Mouse (Mus musculus) adrenal gland, postnatal 10 days (tissue): ENCODE measurements around the gene Pou3f1. TPM values are rescaled to one million over a fixed set of nuclear protein-coding genes. Genes with fewer than 3 reads are reported as not detected.
"Not testable (repeated sequence)": the region's sequence is repeated elsewhere in the genome, so short reads cannot be mapped to it uniquely, and the experiment has no call there.

Experiments
- DNase-seq: peaks from one replicate; pipeline ENCODE4 v3.0.0; 2021; ENCODE audit warnings: mixed read lengths
- total RNA-seq, 2 experiments: library from RNA; stranded (reverse); gene quantifications; 2 replicates each; pipeline ENCODE4 v1.2.3; 2021

Pou3f1 gene
- total RNA-seq, 2 experiments from 2014 or later = 0.24 to 0.27 TPM

DNA sequence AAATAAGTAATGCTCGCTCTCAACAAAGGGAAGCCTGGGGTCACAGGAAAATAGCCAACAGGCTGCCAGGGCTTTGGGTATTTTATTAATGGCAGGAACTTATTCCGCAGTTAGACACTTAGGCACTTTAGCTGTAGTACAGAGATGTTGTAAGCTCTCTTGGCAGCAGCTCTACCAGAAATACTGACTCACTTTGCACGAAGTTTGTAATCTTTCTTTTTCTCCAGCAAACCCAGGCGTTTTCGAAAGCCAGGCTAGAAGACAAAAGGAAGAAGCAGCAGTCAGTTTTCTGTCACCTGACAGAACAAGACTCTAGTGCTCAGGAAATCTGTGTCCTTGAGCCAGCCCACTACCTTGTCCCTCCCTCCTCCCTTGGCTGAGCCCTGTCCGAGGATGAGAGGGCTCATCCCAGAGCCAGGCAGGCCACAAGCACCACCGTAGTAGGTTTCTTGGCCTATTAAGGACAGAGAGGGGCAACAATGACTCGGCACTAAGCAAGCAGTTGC is 29.3 kb downstream of the Pou3f1 start:
- DNase-seq = peak; percentile 51

DNA sequence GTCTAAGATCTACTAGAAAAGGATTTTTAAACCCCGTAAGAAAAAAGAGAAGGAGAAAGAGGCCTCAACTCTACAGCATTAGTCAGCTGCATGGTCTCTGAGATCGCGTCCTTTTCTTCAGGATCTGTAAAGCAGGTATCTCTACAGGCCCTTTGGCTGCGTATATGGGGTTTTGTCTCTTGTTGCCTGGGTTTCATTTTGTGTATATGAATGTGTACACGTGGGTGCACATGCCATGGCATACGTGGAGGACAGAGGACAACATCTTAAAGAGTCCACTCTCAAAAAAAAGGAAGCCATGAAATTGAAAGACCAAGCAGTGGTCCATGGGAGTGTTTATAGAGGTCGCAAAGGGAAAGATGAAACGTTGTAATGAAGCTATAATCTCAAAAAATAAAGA is 34.8 kb downstream of the Pou3f1 start:
- DNase-seq = no peak

DNA sequence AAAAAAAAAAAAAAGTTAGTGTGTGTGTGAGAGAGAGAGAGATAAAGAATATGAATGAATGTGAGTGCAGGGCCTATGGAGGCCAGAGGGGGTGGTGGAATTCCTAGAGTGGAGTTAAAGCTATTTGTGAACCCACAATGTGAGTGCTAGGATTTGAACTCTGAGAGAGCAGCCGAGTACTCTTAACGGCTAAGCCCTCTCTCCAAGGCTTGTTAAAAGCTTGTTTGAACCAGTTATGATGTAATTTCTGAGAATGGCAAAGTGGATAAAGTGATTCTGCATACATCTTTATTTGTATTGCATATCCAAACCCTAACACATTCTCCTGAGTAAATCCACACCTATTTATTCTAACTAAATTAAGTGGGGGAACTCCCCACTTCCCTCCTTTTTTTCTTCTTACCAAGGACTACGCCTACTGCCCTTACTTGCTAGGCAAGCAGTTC is 35.8 kb downstream of the Pou3f1 start:
- no peak for DNase-seq

DNA sequence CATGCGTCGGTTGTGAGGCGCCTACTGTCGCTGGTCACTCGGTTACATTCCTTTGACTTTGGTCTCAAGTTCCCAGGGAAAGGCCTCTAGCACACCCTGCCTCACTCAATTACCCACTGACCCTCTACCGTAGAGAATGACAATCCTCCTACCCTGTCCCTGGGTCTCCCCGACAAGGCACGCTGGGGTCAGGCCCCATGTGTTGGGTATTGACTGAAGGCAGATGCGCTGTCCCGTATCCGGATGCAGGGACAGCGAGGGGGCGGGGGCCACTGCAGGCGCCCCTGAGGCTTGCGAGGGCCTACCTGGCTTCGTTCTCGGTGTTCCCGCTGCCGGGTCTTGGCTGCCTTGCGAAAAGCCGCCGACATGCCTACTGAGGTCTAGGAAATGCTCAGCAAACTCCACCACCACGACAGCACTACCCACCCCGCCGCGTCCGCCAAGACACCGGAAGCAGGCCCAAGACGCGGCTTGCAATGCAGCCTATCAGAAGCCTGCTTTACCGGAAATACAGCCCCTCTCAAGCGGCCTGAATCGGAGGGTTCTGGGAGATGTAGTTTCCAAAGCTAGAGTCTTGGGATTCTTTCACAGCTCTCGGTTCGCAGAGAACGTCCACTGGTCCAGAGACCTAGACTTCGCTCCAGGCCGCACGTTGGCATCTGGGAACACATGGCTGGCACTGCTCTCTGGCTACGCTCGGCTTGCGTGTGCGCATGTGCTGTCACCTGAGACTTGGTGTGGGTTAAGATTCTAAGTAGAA is 36.7 kb downstream of the Pou3f1 start, which contains the start of gene Utp11:
Utp11 (minus strand) TSS at position 466 of the 760 bp plus-strand sequence.
- peak; percentile 88 for DNase-seq

DNA sequence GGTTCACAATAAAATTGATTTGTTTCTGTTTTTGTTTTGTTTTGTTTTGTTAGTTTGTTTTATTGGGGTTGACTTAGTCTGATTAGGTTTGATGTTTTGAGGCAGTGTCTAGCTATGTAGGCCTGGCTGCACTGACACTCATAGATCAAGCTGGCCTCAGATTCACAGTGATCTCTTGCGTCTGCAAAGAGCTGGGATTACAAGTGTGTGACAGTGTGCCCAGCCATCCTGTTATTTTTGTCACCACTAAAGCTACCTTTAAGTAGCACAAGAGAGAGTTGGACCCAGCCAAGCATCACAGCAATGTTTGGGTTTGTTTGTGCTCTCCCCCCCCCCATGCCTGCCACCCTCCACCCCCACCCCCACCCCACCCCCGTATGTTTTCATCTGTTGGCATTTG is 38.0 kb downstream of the Pou3f1 start:
- no peak for DNase-seq

DNA sequence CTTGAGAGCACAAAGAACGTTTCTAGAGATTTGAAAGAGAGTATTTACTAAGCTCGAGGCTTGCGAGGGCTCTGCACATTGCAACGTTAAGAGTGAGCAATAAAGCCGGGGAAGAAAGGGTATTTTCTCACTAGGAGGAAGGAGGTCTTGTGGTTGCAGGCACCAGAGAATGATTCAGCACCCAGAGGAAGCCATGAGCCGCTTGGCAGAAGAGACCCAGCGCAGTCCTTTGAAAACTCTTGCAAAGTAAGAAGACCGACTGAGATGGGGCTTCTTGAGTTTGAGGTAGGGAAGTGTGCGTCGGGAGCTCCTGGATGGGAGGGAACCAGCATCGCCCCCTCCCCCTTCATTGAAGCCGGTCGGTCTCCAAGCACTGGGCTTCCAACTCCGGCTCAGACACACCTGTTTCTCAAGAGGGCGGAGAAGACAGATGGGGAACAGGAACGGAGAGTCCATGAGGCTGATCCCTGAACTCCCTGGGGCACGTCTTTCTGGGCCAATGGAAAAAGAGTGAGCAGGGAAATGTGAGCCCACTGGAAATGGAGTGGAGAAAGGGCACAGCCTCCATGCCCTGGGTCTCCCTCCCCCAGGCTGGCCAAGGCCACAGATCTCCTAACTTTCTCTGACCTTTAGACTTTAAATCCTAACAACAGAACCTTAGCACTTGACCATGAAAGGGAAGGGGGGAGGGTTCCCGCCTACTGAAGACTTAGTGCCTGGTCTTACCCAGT is 39.3 kb downstream of the Pou3f1 start:
- no peak for DNase-seq

GRCm38 (mm10) chr4:124699791-124700190 is 43.2 kb downstream of the Pou3f1 start:
- no peak for DNase-seq

- DNase-seq = peak; percentile 79
These were observed 43.8 kb downstream of the Pou3f1 start, which contains the start of gene Fhl3 for GRCm38 (mm10) chr4:124700248-124700971. Gene Fhl3, plus strand, starts transcription at chr4:124700701.

DNA sequence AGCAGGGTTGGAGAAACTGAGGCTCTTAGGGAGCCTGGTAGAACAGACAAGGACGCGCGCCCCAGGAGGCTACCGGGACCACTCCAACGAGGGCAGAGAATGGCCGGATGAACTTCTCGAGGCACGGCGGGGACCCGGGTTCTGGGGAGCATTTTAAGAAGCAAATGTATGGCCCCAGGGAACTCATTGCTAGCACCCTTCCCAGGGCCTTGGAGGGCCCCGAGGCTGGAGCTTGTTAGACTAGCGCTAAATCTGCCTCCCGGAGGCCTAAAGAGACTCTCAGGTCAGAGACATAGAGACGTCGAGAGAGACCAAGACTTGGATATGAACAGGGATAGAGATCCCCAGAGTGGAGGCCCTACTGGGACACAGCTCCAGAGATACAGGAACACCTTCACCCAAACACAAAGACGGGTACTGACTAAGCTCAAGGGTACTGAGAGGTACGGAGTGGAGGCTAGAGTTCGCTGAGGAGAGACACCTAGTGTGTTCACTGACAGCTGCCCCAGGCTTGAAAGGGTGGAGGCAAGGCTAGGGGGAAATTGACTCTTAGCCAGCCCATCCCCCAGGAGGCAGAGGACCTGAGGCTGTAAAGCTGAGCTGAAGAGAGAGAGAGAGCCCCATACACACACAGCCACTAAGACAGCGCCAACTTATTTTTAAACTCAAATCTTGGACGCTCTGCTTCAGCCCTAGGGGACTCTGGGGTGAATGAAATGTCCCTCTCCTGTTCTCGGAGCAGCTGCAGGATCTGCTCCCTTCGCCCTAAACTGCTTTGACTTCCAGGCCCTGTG is 44.6 kb downstream of the Pou3f1 start:
- DNase-seq = no peak

DNA sequence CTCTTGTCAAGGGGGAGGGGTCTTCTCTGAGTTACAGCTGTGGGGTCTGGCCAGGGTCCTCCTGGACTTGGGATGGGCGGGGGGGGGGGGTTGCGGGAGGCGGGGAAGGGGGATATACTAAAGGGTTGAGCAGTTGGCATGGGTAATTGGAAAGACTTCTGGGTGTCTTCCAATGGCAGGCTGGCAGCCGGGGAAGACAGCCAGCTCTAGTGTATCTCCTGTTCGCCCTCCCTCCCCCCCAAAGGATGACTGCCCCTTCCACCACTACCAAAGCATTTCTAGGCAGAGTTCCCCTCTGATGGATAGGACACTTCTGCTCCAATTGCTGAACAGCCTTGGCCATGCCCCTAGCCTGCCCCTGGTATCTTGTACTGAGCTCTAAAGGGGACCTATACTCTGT is 45.3 kb downstream of the Pou3f1 start:
- no peak for DNase-seq

GRCm38 (mm10) chr4:124703406-124703805 is 46.8 kb downstream of the Pou3f1 start:
- DNase-seq = no peak

- no peak for DNase-seq
These were observed 47.5 kb downstream of the Pou3f1 start for GRCm38 (mm10) chr4:124703881-124704796.

DNA sequence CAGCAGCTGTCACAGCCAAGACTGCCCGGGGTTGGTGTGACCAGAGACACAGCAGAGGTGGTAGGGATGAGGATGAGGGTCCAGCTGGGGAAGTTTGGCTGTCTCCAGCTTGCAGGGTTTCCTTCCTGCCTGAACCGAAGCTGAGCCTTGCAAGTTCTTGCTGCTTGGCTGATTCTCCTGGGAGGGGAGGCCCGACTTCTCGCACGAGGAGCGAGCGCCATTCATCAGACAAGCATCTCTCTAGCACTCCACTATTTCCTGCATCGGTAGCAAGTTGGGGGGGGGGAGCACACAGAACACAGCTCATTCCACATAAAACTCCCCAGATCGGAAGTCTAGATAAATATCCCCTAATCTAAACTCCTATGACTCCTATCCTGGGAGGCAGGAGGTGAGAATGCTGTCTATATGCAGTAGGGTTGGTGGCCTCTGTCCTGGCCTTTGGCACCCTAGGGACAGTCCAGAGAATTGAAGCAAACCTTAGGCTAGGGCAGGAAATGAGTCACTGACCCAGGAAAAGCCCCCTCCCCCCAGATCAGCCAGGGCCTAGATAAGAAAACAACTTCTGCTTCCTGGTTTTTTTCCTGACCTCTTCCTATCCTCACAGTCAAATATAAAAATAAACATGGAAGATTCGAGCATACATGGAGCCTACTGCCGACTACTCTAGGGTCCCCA is 48.3 kb downstream of the Pou3f1 start:
- no peak for DNase-seq

- no peak for DNase-seq
These were observed 49.2 kb downstream of the Pou3f1 start for GRCm38 (mm10) chr4:124705661-124706269.

- DNase-seq = not testable (repeated sequence)
These were observed 51.0 kb downstream of the Pou3f1 start for GRCm38 (mm10) chr4:124707381-124708199.

- DNase-seq = not testable (repeated sequence)
These were observed 51.6 kb downstream of the Pou3f1 start for GRCm38 (mm10) chr4:124708200-124708517.

- peak; percentile 94 for DNase-seq
These were observed 52.2 kb downstream of the Pou3f1 start for GRCm38 (mm10) chr4:124708518-124709477.
